In genomic region chr4:59507766-59508165, GRCm38 (mm10) we compare ENCODE assay signal across 16 mouse cellular contexts. TPM values are rescaled to one million over a fixed set of nuclear protein-coding genes. Genes with fewer than 3 reads are reported as not detected.
DNase-seq lines count a peak whose midpoint lies in the region; ATAC-seq and TF ChIP-seq lines count a peak whose summit lies in the region.
"Had no signal": no experiment of that assay in that cellular context is flagged by ENCODE, and none has a peak within 500 bp of the region (broad histone marks: within the 10 kb centered on the region; RNA-seq: fewer than 3 reads in every experiment).

No protein-coding gene starts in this region.

- in situ Hi-C loops in Patski (cut with MboI; ENCODE audit: low pct_unique_long_range_greater_than_20kb): no loop called here

- H3K9ac ChIP-seq in liver, embryonic 11.5 days (ENCODE audit: low read depth, low read length): no peak overlapping the region
- no peak overlapping the region for H3K9ac ChIP-seq in liver, embryonic 13.5 days
- H3K9ac ChIP-seq: embryonic facial prominence, embryonic 12.5 days; forebrain, embryonic 15.5 days; heart, embryonic 15.5 days; hindbrain, embryonic 15.5 days had no signal

- no peaks in the 10 kb centered on the region for H3K9me3 ChIP-seq in liver, embryonic 11.5 days (ENCODE audit: control insufficient read depth, low read length)
- no peaks in the 10 kb centered on the region for H3K9me3 ChIP-seq in liver, embryonic 13.5 days (replicated peaks)
- H3K9me3 ChIP-seq: embryonic facial prominence, embryonic 12.5 days; forebrain, embryonic 15.5 days; heart, embryonic 15.5 days; hindbrain, embryonic 15.5 days had no signal

- TF ChIP-seq CTCF in Patski (IDR thresholded peaks at IDR 0.05): no peak

- 0 out of 2 replicates have a peak, but pooled peaks cover 5% of the 10 kb centered on the region for H3K4me1 ChIP-seq in liver, embryonic 11.5 days (replicated peaks; ENCODE audit: control insufficient read depth, insufficient read depth, low read length)
- H3K4me1 ChIP-seq in liver, embryonic 13.5 days (replicated peaks): peaks cover 29% of the 10 kb centered on the region
- H3K4me1 ChIP-seq: embryonic facial prominence, embryonic 12.5 days; forebrain, embryonic 15.5 days; heart, embryonic 15.5 days had no signal

- DNase-seq in liver, embryonic 11.5 days (ENCODE audit: low spot score): no peak
- DNase-seq in liver (no peak), Patski (ENCODE audit: low read depth, low spot score) (peak; percentile 17)
- DNase-seq in liver, embryonic 13.5 days: no peak
- no peak for DNase-seq in neural tube, embryonic 10.5 days (ENCODE audit: extremely low spot score, low spot score)
- DNase-seq in adrenal gland, postnatal 10 days: no peak
- no peak for DNase-seq in cerebellum, adult 11 months
- DNase-seq: adrenal gland, postnatal 14 days; cerebellum, adult 2 months; cerebellum, postnatal 10 days; heart, adult 2 months had no signal

- H3K4me2 ChIP-seq in liver, embryonic 11.5 days: no peak overlapping the region
- H3K4me2 ChIP-seq in liver, embryonic 13.5 days: no peak overlapping the region
- H3K4me2 ChIP-seq: embryonic facial prominence, embryonic 12.5 days; forebrain, embryonic 15.5 days; heart, embryonic 11.5 days; heart, embryonic 15.5 days; hindbrain, embryonic 15.5 days had no signal

- no peaks in the 10 kb centered on the region for H3K27me3 ChIP-seq in liver, embryonic 11.5 days (replicated peaks; ENCODE audit: control insufficient read depth, insufficient read depth, low read length)
- H3K27me3 ChIP-seq in Patski: no peaks in the 10 kb centered on the region
- H3K27me3 ChIP-seq in liver, embryonic 13.5 days: no peaks in the 10 kb centered on the region
- H3K27me3 ChIP-seq: embryonic facial prominence, embryonic 12.5 days; forebrain, embryonic 15.5 days; heart, embryonic 15.5 days; hindbrain, embryonic 15.5 days had no signal

- CTCF ChIA-PET in Patski (lab: Charles Lee): no interaction called here

- POLR2A ChIA-PET in Patski (lab: Charles Lee): no interaction called here

- 0 out of 2 replicates have a peak overlapping the region, but pooled peaks have one; percentile 5 for H3K27ac ChIP-seq in liver, embryonic 11.5 days (ENCODE audit: low read depth, low read length)
- H3K27ac ChIP-seq in liver, embryonic 13.5 days: 0 out of 2 replicates have a peak overlapping the region, but pooled peaks have one; percentile 1
- H3K27ac ChIP-seq: embryonic facial prominence, embryonic 12.5 days; forebrain, embryonic 15.5 days; heart, adult 2 months; heart, embryonic 15.5 days; hindbrain, embryonic 15.5 days had no signal

- 67% methylated on average over 2 of the region's 2 CpGs for WGBS in liver, embryonic 11.5 days
- 44% methylated on average over 2 of the region's 2 CpGs for WGBS in liver, embryonic 13.5 days (ENCODE audit: insufficient replicate concordance)

- ATAC-seq in liver, embryonic 11.5 days (replicated peaks; ENCODE audit: low FRiP score): no peak
- ATAC-seq in Patski: no peak
- ATAC-seq in liver, embryonic 13.5 days (ENCODE audit: low read depth): no peak
- ATAC-seq: forebrain, embryonic 15.5 days had no signal

- H3K36me3 ChIP-seq in liver, embryonic 11.5 days (ENCODE audit: control insufficient read depth, insufficient read depth, low read length): peaks cover 24% of the 10 kb centered on the region
- peaks cover 55% of the 10 kb centered on the region for H3K36me3 ChIP-seq in liver, embryonic 13.5 days
- H3K36me3 ChIP-seq: forebrain, embryonic 15.5 days had no signal

- H3K4me3 ChIP-seq in liver, embryonic 11.5 days (ENCODE audit: low read depth, low read length): no peak overlapping the region
- H3K4me3 ChIP-seq in liver, embryonic 13.5 days (replicated peaks): no peak overlapping the region
- H3K4me3 ChIP-seq: embryonic facial prominence, embryonic 12.5 days; forebrain, embryonic 15.5 days; heart, adult 2 months; heart, embryonic 15.5 days; hindbrain, embryonic 15.5 days had no signal

RNA-seq across cellular contexts. Expression of gene Ptbp3, which starts 41.4 kb away (rescaled TPM):
- polyA plus RNA-seq in liver, embryonic 11.5 days (2014; fragmentation: Nextera tagmentation; extraction: Ambion mirVana): 77.7 and 80.0 TPM in 2 replicates
- 41.4 TPM for polyA plus RNA-seq in Patski (2021)
- 44.2 and 60.6 TPM in 2 replicates for polyA plus RNA-seq in liver, embryonic 13.5 days (2015; fragmentation: Nextera tagmentation; extraction: Ambion mirVana)
- total RNA-seq in adrenal gland, postnatal 10 days (2021): 100 to 1,000 TPM; 115 TPM
